Comparison of ENCODE assay signal across 18 mouse cellular contexts in the genomic region with DNA sequence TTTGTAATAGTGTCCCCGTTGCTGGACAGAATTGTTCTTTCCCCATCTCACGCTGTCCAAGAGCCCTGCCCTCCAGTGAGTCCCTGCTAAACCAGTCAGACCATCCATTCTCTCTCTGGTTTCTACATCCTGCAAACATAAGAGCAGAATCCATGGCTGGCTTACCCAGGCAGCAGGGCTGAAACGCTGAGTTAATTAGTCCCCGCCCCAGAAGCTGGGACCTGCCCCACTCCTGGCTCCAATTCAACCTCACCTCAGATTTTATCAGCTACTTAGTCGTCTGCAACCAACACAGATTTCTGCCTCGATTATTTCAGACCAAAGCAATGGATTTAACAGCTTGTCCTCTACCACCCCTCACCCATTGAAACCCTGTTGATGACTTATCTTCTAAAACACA. TPM values are rescaled to one million over a fixed set of nuclear protein-coding genes. Genes with fewer than 3 reads are reported as not detected.
DNase-seq lines count a peak whose midpoint lies in the region; ATAC-seq and TF ChIP-seq lines count a peak whose summit lies in the region.
"Had no signal": no experiment of that assay in that cellular context is flagged by ENCODE, and none has a peak within 500 bp of the region (broad histone marks: within the 10 kb centered on the region; RNA-seq: fewer than 3 reads in every experiment).

No protein-coding gene starts in this region.

- no peak for DNase-seq in limb, embryonic 10.5 days (ENCODE audit: low spot score)
- peak; percentile 36 for DNase-seq in embryonic facial prominence, embryonic 10.5 days (ENCODE audit: low spot score)
- peak; percentile 49 for DNase-seq in kidney, adult 2 months
- peak; percentile 26 to 48 for DNase-seq in kidney, postnatal 36 days
- DNase-seq in gastrocnemius, adult 8-10 months (ENCODE audit: low spot score in 2 of 2) = no peak
- no peak for DNase-seq in right cerebral cortex, adult 18-20 months
- DNase-seq: adrenal gland, postnatal 25 days; cerebellum, postnatal 14 days; gastrocnemius, postnatal 36 days; layer of hippocampus, postnatal 36 days; left cerebral cortex, postnatal 4 days; liver, postnatal 0 days had no signal

- H3K36me3 ChIP-seq in limb, embryonic 13.5 days = peaks cover 45% of the 10 kb centered on the region
- no peaks in the 10 kb centered on the region for H3K36me3 ChIP-seq in limb, embryonic 10.5 days
- H3K36me3 ChIP-seq in embryonic facial prominence, embryonic 10.5 days (replicated peaks) = no peaks in the 10 kb centered on the region
- no peaks in the 10 kb centered on the region for H3K36me3 ChIP-seq in kidney, adult 2 months (ENCODE audit: control insufficient read depth, insufficient read depth, low read length)
- H3K36me3 ChIP-seq: forebrain, embryonic 15.5 days; G1E had no signal

- TF ChIP-seq POLR2A in kidney, adult 2 months (IDR thresholded peaks at IDR 0.05; ENCODE audit: low read depth, low read length) = no peak

- no peaks in the 10 kb centered on the region for H3K27me3 ChIP-seq in limb, embryonic 13.5 days
- no peaks in the 10 kb centered on the region for H3K27me3 ChIP-seq in limb, embryonic 10.5 days (ENCODE audit: low read depth, poor library complexity, severe bottlenecking)
- no peaks in the 10 kb centered on the region for H3K27me3 ChIP-seq in embryonic facial prominence, embryonic 10.5 days (replicated peaks; ENCODE audit: low read depth, poor library complexity, severe bottlenecking)
- H3K27me3 ChIP-seq in kidney, adult 2 months (replicated peaks; ENCODE audit: control insufficient read depth, insufficient read depth, low read length) = no peaks in the 10 kb centered on the region
- H3K27me3 ChIP-seq: embryonic facial prominence, embryonic 13.5 days; forebrain, embryonic 15.5 days; heart, embryonic 13.5 days had no signal

- TF ChIP-seq CTCF in kidney, adult 2 months (conservative IDR thresholded peaks at IDR 0.05; ENCODE audit: insufficient read depth, insufficient read length, low read depth, low read length) = no peak

- ATAC-seq in limb, embryonic 13.5 days (ENCODE audit: low FRiP score, low read depth) = no peak
- ATAC-seq: forebrain, embryonic 15.5 days; intestine, embryonic 16.5 days; liver, postnatal 0 days had no signal

- no peak overlapping the region for H3K9ac ChIP-seq in limb, embryonic 13.5 days
- H3K9ac ChIP-seq: embryonic facial prominence, embryonic 13.5 days; forebrain, embryonic 15.5 days; heart, embryonic 13.5 days; liver, postnatal 0 days had no signal

- no peak overlapping the region for H3K4me3 ChIP-seq in limb, embryonic 13.5 days
- no peak overlapping the region for H3K4me3 ChIP-seq in limb, embryonic 10.5 days
- no peak overlapping the region for H3K4me3 ChIP-seq in embryonic facial prominence, embryonic 10.5 days
- H3K4me3 ChIP-seq in kidney, adult 2 months (ENCODE audit: insufficient read depth, low read depth, low read length) = no peak overlapping the region
- H3K4me3 ChIP-seq: embryonic facial prominence, embryonic 13.5 days; forebrain, embryonic 15.5 days; heart, embryonic 13.5 days had no signal

- 0 out of 2 replicates have a peak overlapping the region, but pooled peaks have one; percentile 39 for H3K27ac ChIP-seq in limb, embryonic 13.5 days
- no peak overlapping the region for H3K27ac ChIP-seq in limb, embryonic 10.5 days
- H3K27ac ChIP-seq in embryonic facial prominence, embryonic 10.5 days (replicated peaks) = no peak overlapping the region
- H3K27ac ChIP-seq in kidney, adult 2 months (ENCODE audit: insufficient read depth, low read depth, low read length) = no peak overlapping the region
- H3K27ac ChIP-seq: embryonic facial prominence, embryonic 13.5 days; forebrain, embryonic 15.5 days; heart, embryonic 13.5 days had no signal

- peaks cover 40% of the 10 kb centered on the region for H3K4me1 ChIP-seq in limb, embryonic 13.5 days
- H3K4me1 ChIP-seq in limb, embryonic 10.5 days = peaks cover 4% of the 10 kb centered on the region; the same call in 1 of the 2 replicates
- peaks cover 4% of the 10 kb centered on the region; the same call in 1 of the 2 replicates for H3K4me1 ChIP-seq in embryonic facial prominence, embryonic 10.5 days
- no peaks in the 10 kb centered on the region for H3K4me1 ChIP-seq in kidney, adult 2 months (ENCODE audit: control insufficient read depth, insufficient read depth, low read length)
- H3K4me1 ChIP-seq: heart, embryonic 13.5 days had no signal

- H3K4me2 ChIP-seq in limb, embryonic 13.5 days (replicated peaks) = 0 out of 2 replicates have a peak overlapping the region, but pooled peaks have one; percentile 9
- H3K4me2 ChIP-seq: embryonic facial prominence, embryonic 13.5 days; forebrain, embryonic 15.5 days; heart, embryonic 13.5 days had no signal

- no peaks in the 10 kb centered on the region for H3K9me3 ChIP-seq in limb, embryonic 13.5 days
- H3K9me3 ChIP-seq in limb, embryonic 10.5 days (replicated peaks) = no peaks in the 10 kb centered on the region
- H3K9me3 ChIP-seq in embryonic facial prominence, embryonic 10.5 days = no peaks in the 10 kb centered on the region
- H3K9me3 ChIP-seq: embryonic facial prominence, embryonic 13.5 days; forebrain, embryonic 15.5 days; G1E; heart, embryonic 13.5 days had no signal

- WGBS in limb, embryonic 13.5 days = 23% methylated on average over 6 of the region's 6 CpGs
- WGBS in limb, embryonic 10.5 days = 51% methylated on average over 6 of the region's 6 CpGs
- WGBS in embryonic facial prominence, embryonic 10.5 days = 48% methylated on average over 6 of the region's 6 CpGs
- WGBS in kidney, adult 2 months = 40% methylated on average over 6 of the region's 6 CpGs

RNA-seq across cellular contexts. Expression of gene Ppp4r2, which starts 37.6 kb away (rescaled TPM):
- 24.9 and 25.7 TPM in 2 replicates for polyA plus RNA-seq in limb, embryonic 13.5 days (2015; fragmentation: Nextera tagmentation; extraction: Ambion mirVana)
- 21.0 and 26.9 TPM in 2 replicates for polyA plus RNA-seq in limb, embryonic 10.5 days (2016; fragmentation: Nextera tagmentation; extraction: Ambion mirVana)
- polyA plus RNA-seq in embryonic facial prominence, embryonic 10.5 days (2016; fragmentation: Nextera tagmentation; extraction: Ambion mirVana) = 22.6 and 23.9 TPM in 2 replicates
- polyA plus RNA-seq in kidney, adult 2 months (2012; rRNA removed) = 12.4 and 14.7 TPM in 2 replicates
- total RNA-seq in gastrocnemius, adult 8-10 months (2022) = 10 to 100 TPM; 52.5 to 69.6 (median 64.0) TPM

Comparison
In these comparisons a context has a peak if more than half of its experiments do, and no peak if none do; other contexts are left out.
1. DNase-seq: peak in embryonic facial prominence, embryonic 10.5 days (single experiment), kidney, adult 2 months (single experiment) and kidney, postnatal 36 days (2 of 2); none in limb, embryonic 10.5 days (single experiment), gastrocnemius, adult 8-10 months (0 of 2) and right cerebral cortex, adult 18-20 months (single experiment).